Mouse (Mus musculus): ENCODE results near the gene Rbfox3.

The Rbfox3 gene

DNA sequence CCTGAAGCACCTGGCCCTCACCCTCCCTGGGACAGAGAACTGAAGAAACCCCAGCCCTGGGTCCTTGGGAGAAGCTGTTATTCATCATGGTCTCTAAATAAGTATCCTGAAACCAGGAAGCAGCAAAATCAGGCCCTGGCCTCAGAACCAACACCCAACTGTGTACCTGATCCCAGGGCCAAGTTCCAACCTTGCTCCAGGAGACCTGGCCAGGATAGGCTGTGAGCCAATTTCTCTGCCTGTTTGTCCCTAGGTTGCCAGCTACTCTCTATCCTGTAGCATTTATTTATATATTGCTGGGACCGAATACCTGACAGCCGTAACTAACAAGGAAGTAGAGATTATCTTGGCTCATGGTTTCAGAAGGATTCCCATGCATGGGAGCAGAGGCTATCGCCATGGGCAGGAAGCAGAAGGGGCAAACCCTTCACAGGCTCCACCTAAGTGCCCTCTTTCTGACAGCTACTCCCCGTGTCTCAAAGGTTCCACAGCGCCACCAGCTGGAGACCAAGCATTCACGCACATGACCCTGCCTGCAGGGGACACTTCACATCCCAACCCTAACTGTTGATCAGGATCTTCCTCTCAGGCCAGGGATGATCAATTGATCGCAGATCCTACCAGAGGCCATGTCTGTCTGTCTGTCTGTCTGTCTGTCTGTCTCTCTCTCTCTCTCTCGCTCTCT is 31.8 kb downstream of the Rbfox3 start:
- no peak for DNase-seq (ENCODE audit: low spot score)

GRCm38 (mm10) chr11:118878605-118879245 is 32.7 kb downstream of the Rbfox3 start:
- no peak for DNase-seq (ENCODE audit: low spot score)

DNA sequence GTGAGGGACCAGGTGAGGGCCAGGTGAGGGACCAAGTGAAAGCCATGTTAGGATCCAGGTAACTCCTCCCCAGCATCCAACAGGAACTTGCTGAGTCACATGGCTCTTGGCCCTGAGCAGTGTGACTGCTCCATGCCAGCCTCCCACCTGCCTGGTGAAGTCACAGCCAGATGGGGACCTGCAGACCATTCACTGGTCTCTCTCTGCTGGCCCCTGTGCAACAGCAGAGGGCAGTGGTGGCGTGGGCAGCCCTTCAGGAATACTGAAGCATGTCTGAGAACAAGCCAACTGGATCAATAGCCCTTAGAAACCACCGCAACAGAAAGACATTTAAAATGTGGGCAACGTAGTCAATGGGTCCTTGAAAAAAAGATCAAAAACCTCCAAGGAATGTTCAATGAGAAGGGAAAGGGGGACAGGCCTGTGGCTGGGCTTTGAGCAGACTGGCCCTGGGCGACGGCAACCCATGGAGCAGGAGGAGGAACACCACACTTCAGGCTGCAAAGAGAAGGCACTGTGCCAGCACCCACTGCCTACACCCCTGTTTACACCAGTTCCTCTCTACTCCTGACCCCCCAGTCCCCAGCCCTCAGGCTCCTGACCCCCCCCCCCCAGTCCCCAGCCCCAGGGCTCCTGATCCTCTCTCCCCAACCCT is 36.0 kb downstream of the Rbfox3 start:
- peak; percentile 58 for DNase-seq (ENCODE audit: low spot score)

- no peak for DNase-seq (ENCODE audit: low spot score)
These were observed 36.8 kb downstream of the Rbfox3 start for GRCm38 (mm10) chr11:118874487-118875095.

- peak; percentile 41 for DNase-seq (ENCODE audit: low spot score)
These were observed 37.4 kb downstream of the Rbfox3 start for GRCm38 (mm10) chr11:118874022-118874421.

- DNase-seq (ENCODE audit: low spot score): no peak
These were observed 39.9 kb downstream of the Rbfox3 start for GRCm38 (mm10) chr11:118871527-118871926.

- no peak for DNase-seq (ENCODE audit: low spot score)
These were observed 48.0 kb downstream of the Rbfox3 start for GRCm38 (mm10) chr11:118863360-118863759.

GRCm38 (mm10) chr11:118861801-118862431 is 49.5 kb downstream of the Rbfox3 start:
- DNase-seq (ENCODE audit: low spot score): no peak

- DNase-seq (ENCODE audit: low spot score): no peak
These were observed 50.2 kb downstream of the Rbfox3 start for GRCm38 (mm10) chr11:118861246-118861645.

DNA sequence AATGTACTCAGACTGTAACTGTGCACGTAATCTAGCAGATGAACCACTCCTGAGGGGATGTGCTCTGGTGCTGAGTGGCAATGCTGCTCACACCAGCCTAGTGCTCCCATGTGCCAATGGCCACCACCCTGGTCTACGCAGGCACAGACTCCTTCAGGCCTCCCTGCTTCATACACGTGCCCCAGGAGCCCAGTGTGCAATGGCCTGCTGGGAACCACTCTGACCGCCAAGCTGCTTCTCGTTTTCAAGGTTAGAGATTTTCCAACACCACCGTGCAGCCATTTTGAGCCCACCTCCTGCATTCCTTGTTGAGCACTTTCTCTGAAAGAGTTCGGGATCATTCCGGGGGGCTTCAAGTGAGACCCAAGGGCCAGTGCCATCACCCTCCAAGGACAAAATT is 50.6 kb downstream of the Rbfox3 start:
- DNase-seq (ENCODE audit: low spot score): no peak

GRCm38 (mm10) chr11:118859839-118860238 is 51.6 kb downstream of the Rbfox3 start:
- no peak for DNase-seq (ENCODE audit: low spot score)

GRCm38 (mm10) chr11:118858305-118858704 is 53.1 kb downstream of the Rbfox3 start:
- no peak for DNase-seq (ENCODE audit: low spot score)

GRCm38 (mm10) chr11:118851391-118851790 is 60.0 kb downstream of the Rbfox3 start:
- no peak for DNase-seq (ENCODE audit: low spot score)

GRCm38 (mm10) chr11:118847986-118848385 is 63.4 kb downstream of the Rbfox3 start:
- no peak for DNase-seq (ENCODE audit: low spot score)

DNA sequence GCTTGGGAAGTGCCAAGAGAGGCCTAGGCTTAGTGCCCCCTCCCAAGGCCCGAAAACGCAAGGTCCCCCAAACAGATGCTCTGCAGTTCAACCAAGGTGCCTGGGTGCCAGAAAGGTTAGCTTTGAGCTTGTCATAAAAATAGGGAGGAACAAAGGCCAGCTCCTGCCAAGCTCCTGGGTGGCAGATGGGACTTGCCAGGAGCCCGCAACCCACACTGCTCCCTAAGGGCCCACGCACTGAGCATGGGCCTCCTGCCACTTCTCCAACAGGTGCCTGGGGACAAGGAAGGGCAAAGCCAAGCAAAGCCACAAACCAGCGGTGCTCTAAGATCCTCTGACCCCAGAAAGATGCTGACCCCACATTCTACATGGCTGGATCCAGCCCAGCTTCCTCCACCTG is 70.4 kb downstream of the Rbfox3 start:
- DNase-seq (ENCODE audit: low spot score): no peak

DNA sequence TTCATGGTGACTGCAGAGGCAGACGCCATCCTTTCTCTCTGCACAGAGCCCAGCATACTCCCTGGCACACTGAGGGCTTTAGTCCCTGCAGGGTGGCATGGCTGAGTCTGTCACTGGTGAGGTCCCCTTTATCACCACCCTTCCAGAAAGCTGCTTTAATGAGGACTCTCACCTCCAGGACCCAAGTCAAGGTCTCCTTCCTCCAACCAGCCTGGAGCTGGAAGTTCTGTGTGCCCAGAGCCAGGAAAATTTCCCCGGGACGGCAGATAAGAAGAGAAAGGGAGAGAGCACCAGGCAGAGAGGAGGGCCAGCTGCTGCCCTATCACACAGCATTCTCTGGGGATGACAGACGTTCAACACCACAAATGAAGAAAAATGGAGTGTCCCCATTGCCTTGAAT is 73.2 kb downstream of the Rbfox3 start:
- no peak for DNase-seq (ENCODE audit: low spot score)

DNA sequence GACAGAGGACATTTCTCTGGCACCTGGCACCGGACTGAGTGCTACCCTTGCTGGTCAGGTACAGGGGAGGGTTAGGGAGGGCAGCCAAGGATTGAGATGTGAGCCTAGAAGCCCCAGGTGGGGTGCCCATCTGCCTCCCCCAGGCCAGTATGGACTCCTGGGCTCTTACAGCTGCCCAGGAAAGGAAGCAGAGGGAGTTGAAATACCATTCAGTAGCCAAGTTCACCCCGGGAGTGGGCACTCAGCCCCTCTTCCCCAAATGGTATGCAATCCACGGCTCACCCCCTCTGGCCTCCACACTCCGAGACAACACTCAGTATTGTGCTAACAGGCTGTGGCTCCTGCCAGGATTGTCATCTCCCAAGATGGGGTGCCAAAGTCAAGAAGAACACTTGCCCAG is 74.5 kb downstream of the Rbfox3 start:
- DNase-seq (ENCODE audit: low spot score): no peak

- no peak for DNase-seq (ENCODE audit: low spot score)
These were observed 78.5 kb downstream of the Rbfox3 start for GRCm38 (mm10) chr11:118832793-118833481.

- DNase-seq (ENCODE audit: low spot score): no peak
These were observed 79.7 kb downstream of the Rbfox3 start for GRCm38 (mm10) chr11:118831730-118832129.

- no peak for DNase-seq (ENCODE audit: low spot score)
These were observed 85.9 kb downstream of the Rbfox3 start for GRCm38 (mm10) chr11:118825280-118826094.

DNA sequence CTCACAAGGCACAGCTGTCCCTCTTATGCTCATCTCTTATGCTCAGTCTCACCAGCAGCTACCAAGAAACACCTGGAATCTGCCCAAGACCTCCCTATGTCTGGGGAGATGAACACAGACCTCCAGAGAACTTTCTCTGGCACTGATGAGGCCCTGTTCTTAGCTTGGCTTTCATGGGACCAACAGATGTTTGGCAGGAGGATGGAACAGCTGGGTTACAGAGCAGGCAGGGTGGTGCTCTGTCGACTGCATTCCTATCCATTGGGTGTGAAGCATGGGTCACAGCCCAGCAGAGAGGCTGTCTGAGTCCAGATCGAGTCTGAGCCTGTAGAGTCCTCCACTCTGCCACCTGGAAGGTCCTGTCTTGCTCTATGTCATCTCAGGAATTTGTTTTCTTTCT is 90.0 kb downstream of the Rbfox3 start:
- DNase-seq (ENCODE audit: low spot score): no peak
